Mouse (Mus musculus) CH12.LX (cell line): ENCODE results near the gene Notum.

Experiments
- BHLHE40 ChIP-seq: IDR thresholded peaks from 2 replicates; pipeline ENCODE4 v1.6.1; 2011; ENCODE audit warnings: mild to moderate bottlenecking, low read depth, low read length, improper control_type of control experiment
- CHD1 ChIP-seq: IDR thresholded peaks from 2 replicates; pipeline ENCODE4 v1.6.1; 2012; ENCODE audit warnings: low read depth, low read length, improper control_type of control experiment, inconsistent platforms
- CTCF ChIP-seq, 2 experiments: IDR thresholded peaks in 1 of 2; conservative IDR thresholded peaks in 1 of 2; 2 replicates each; pipeline ENCODE4 v1.5.1; 2011 to 2012; ENCODE audit warnings: low read depth in 2 of 2, low read length in 2 of 2, improper control_type of control experiment in 1 of 2, inconsistent platforms in 1 of 2, mild to moderate bottlenecking in 1 of 2, moderate library complexity in 1 of 2
- EP300 ChIP-seq: IDR thresholded peaks from 2 replicates; pipeline ENCODE4 v1.6.1; 2011; ENCODE audit warnings: low read length, improper control_type of control experiment
- JUN ChIP-seq: IDR thresholded peaks from 2 replicates; pipeline ENCODE4 v1.6.1; 2011; ENCODE audit warnings: low read depth, mild to moderate bottlenecking, low read length, improper control_type of control experiment, moderate library complexity; ENCODE audit not compliant: insufficient read depth
- MAFK ChIP-seq: IDR thresholded peaks from 2 replicates; pipeline ENCODE4 v1.6.1; 2011; ENCODE audit warnings: low read length, improper control_type of control experiment; ENCODE audit not compliant: insufficient replicate concordance
- POLR2A ChIP-seq: IDR thresholded peaks from 2 replicates; pipeline ENCODE4 v1.6.1; 2011; ENCODE audit warnings: low read depth, mild to moderate bottlenecking, improper control_type of control experiment, low read length
- USF1 ChIP-seq: IDR thresholded peaks from 2 replicates; pipeline ENCODE4 v1.6.1; 2014; ENCODE audit warnings: low read depth, mild to moderate bottlenecking, inconsistent platforms, low read length, improper control_type of control experiment
- ZC3H11A ChIP-seq: IDR thresholded peaks from 2 replicates; pipeline ENCODE4 v1.6.1; 2012; ENCODE audit warnings: low read depth, mild to moderate bottlenecking, inconsistent platforms, low read length, improper control_type of control experiment

DNA sequence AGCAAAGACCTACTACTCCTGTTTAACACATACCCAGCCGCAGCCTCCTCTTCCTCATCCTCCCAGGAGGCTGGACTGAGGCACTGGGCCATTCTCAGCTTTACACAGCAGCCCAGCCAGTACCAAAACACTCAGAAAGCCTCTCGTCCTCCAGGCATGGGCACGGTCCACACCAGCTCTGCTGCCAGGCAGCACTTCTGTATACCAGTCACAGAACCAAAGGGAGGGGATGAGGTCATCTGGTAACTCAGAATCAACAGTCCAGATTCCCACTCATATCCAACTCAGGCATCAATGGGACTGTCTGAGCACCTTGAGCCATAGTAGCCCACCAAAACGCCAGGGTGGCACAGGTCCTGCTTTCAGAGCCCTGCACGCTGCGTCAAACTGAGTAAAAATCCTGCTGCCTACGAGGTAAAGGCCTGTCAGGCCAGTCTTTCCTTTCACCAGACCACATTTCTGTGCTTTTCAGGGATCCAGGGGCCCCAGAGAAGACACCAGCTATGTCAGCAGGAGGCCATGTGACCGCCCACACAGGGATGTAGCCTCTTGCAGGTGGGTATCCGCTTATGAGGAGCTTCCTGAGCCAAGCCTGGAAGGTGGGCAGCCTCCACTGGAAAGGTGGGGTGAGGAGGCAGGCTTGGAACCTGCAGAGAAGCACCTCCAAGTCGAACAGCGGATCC is 34.0 kb downstream of the Notum start:
- TF ChIP-seq CTCF (conservative IDR thresholded peaks at IDR 0.05 in 1 of 2, IDR thresholded peaks at IDR 0.05 in 1 of 2; ENCODE audit: low read depth in 2 of 2, low read length in 2 of 2) (no peak), POLR2A (no peak), JUN (no peak), EP300 (no peak), ZC3H11A (no peak), MAFK (no peak), CHD1 (no peak), BHLHE40 (no peak), USF1 (no peak)
